Mouse (Mus musculus) embryonic fibroblast, embryonic 13.5 days (primary cell): ENCODE data around the gene Tmem189.

ENCODE experiments used
- CTCF ChIP-seq: IDR thresholded peaks from 2 replicates; pipeline ENCODE4 v1.5.1; 2011; ENCODE audit warnings: mild to moderate bottlenecking, control low read depth, low read length, moderate library complexity, borderline replicate concordance; ENCODE audit not compliant: insufficient read depth
- POLR2A ChIP-seq: IDR thresholded peaks from 2 replicates; pipeline ENCODE4 v1.6.1; 2011; ENCODE audit warnings: low read depth, mild to moderate bottlenecking, control low read depth, low read length, moderate library complexity

GRCm38 (mm10) chr2:167694963-167695362, 5.3 kb upstream of the Tmem189 start:
- TF ChIP-seq CTCF: no peak
- no peak for TF ChIP-seq POLR2A
